Mouse (Mus musculus): Measurements from ENCODE around the gene Cd244a.

Cd244a gene

DNA sequence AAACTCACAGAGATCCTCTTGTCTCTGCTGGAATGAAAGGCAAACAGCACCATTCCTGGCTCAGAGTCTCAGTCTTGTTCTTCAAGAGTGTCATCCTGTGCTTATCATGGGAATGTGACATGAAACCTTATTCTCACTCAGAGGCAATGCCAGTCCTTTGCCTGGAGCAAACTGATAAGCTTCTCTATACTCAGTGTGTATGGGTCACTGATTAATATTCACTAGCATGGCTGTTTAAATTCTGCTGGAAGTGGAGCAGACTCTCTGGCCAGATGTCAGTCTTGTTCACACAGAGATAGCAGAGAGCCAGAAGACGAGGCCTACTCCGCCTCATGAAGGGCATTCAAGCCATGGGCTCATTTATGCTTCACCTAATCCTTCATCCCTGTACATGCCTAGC lies 25.6 kb downstream of the Cd244a start:
- no peak for DNase-seq

- no peak for DNase-seq
Observed at GRCm38 (mm10) chr1:171604686-171605085, 45.7 kb downstream of the Cd244a start.

DNA sequence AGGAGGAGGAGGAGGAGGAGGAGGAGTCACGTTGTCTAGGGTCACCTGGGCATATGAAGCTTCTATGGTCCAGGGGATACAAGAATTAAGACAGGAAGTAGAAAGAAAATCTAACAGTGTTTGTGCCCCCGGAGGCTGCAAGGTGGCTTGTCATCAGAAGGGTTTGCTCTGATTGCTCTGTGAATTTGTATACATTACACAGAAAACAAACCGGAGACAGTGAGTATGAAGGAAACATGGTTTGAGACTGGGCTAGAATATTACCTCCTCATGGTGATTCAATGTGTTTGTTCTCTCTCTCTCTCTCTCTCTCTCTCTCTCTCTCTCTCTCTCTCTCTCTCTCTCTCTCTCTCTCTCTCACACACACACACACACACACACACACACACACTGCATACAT lies 47.7 kb downstream of the Cd244a start:
- no peak for DNase-seq

GRCm38 (mm10) chr1:171607176-171607575 lies 48.2 kb downstream of the Cd244a start, which contains the start of gene Ly9:
Ly9 (minus strand) TSS chr1:171607410.
- no peak for DNase-seq

DNA sequence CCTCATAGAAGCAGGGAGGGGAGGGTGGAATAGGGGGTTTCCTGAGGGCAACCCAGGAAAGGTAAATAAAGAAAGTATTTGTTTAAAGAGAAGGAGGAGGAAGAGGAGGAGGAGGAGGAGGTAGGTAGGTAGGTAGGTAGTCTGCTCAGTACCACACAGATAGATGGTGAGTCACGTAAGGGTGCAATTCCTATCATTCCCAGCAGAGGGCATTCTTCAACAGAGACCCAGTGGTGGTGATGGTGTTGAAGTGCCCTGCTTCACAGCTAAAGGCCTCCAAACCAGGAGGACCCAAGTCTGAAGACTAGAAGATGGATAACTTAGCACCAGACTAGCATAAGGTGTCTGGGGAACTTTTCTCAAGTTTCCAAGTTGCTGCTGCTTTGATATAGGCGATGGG lies 51.0 kb downstream of the Cd244a start:
- no peak for DNase-seq

- DNase-seq = no peak
Observed at GRCm38 (mm10) chr1:171610781-171611180, 51.8 kb downstream of the Cd244a start.

GRCm38 (mm10) chr1:171613962-171614361 lies 55.0 kb downstream of the Cd244a start:
- no peak for DNase-seq

- no peak for DNase-seq
Observed at GRCm38 (mm10) chr1:171616881-171617515, 58.0 kb downstream of the Cd244a start.

DNA sequence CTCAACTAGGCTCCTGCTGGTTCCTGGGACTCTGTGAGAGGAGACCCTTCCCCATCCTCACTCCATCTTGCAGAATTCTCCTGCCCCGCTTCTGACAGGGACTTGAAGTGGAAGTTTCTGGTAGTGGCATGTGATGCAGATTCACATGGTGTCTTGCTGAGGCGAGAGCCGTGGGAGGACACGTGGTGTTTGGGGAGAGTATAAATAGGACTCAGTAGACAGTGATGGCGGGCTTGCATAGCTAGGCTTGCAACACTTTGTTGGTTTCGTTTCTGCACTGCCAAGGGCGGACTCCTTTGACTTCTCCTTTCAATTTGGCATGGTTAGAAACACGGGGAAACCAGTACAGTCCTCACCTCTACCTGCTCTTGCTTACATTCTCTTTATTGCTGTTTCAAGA lies 60.0 kb downstream of the Cd244a start:
- peak; percentile 57 for DNase-seq

- no peak for DNase-seq
Observed at GRCm38 (mm10) chr1:171619645-171620044, 60.7 kb downstream of the Cd244a start.

DNA sequence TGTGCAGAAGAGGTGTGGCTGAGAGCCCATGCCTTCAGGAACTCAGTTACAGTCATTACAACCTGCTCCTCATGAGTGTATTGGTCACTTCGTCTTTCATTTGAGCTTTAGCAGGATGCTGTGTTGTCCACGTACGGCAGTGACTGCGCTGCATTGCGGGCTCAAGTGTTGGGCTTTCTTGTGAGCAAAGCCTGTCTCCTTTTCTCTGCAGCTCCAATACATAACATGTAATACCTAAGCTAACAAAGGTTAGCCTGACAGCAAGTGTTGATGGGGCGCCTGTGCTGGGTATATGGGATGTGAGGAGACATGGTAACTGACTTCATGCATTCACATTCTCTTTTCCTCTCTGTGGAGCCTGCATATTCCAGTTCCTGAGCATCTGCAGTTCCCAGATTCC lies 61.1 kb downstream of the Cd244a start:
- DNase-seq = no peak

- DNase-seq = no peak
Observed at GRCm38 (mm10) chr1:171627801-171628200, 68.8 kb downstream of the Cd244a start.

- DNase-seq = no peak
Observed at GRCm38 (mm10) chr1:171629168-171629567, 70.2 kb downstream of the Cd244a start.

- DNase-seq = no peak
Observed at GRCm38 (mm10) chr1:171630041-171630440, 71.0 kb downstream of the Cd244a start.

GRCm38 (mm10) chr1:171630912-171631311 lies 71.9 kb downstream of the Cd244a start:
- DNase-seq = no peak

- peak; percentile 32 for DNase-seq
Observed at GRCm38 (mm10) chr1:171631447-171631846, 72.5 kb downstream of the Cd244a start.

GRCm38 (mm10) chr1:171635696-171636095 lies 76.7 kb downstream of the Cd244a start:
- no peak for DNase-seq

- DNase-seq = no peak
Observed at GRCm38 (mm10) chr1:171637101-171637500, 78.1 kb downstream of the Cd244a start.

DNA sequence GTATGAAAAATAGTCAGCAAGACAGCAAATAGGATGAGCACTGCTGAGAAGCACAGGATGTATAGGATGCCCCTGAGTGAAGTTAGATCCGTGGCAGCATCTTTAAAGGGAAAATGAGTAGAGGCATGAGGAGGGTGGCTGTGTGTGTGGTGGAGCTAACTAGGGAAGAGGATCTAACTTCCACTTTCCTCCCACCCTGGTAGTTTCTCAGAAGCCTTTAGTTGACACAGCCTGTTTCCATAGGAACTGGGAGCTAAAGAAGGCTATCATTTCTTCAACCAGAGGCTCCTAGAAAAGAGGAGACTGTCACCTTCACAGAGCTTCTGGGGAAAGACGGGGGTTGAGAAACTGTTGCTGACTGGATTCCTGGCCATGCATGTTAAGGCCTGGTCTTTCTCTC lies 79.7 kb downstream of the Cd244a start:
- DNase-seq = no peak

DNA sequence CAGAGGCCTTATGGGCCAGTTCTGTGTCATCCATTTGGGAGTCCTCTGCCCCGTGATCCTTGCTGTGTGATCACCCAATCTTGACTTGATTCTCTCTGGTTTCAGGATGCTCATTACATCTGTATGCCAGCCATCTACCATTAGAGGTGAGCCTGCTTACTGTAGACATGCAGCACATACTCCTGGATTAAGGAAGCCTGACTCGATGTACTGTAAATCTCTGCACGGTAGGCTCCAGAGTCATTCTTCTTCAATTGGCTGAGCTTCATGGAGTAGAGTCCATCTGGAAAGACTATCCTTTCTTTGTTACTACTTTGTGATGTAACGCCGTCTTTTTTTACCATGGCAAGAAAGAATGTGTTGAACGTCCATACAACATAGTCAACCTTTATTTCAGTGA lies 81.8 kb downstream of the Cd244a start:
- no peak for DNase-seq

DNA sequence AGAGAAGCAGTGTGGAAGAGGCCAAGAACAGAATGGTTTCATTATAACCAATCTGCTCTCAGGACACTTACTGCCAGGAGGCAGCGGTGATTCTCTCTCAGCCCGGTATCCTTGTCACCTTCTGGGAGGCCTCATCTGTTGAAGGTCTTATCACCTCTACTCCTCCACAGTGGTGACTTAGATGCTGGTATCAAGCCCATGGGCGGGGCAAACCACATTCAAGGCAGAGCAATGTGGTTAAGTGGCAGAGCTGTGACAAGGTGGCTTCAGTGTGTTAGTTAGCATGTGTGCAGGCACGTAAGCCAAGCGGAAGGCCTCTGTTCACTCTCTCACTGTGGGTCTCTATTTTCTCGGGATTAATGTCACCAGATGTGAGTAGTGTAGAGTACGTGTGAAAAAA lies 84.6 kb downstream of the Cd244a start:
- no peak for DNase-seq

- DNase-seq = no peak
Observed at GRCm38 (mm10) chr1:171646429-171646940, 87.5 kb downstream of the Cd244a start.

DNA sequence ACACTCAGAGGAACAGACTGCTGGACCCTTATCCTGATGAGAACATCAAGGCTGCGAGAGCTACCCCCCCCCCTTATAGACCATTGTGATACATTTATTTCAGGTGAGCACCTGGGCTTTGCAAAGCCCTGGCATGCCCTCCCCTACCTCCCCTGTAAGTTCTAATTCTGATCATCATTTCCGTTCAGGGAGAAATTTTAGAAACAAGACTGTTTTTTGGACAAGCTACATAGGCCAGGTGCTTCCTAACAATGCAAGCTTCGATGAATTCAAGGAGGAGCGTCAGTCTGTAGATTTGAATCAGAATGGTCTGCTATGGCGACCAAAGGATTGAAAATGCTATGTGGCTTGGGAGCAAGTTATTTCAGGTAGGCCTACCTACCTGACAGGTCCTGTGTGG lies 88.7 kb downstream of the Cd244a start:
- no peak for DNase-seq

DNA sequence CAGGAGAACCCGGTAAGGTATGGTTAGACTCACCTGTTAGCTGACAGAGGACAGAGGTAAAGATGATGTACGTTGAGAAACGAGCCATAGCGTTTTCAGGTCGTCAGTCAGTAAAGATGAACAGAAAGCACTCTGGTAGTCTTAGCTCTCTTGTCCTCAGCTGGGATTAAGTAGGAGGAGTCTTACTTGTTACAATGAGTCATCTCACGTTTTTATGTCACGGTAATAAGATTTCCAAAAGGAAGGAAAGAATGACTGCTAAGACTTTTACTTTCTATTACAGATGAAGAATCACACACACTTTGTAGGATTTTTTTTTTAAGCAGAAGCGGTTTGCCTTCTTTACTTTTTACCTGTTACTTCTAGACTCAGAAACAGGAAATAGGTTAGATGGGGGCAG lies 89.8 kb downstream of the Cd244a start:
- DNase-seq = no peak

- no peak for DNase-seq
Observed at GRCm38 (mm10) chr1:171652734-171653133, 93.7 kb downstream of the Cd244a start, which contains the start of gene Slamf7. Slamf7 (minus strand) TSS chr1:171653035.
